Mouse (Mus musculus): ENCODE measurements around the gene Krtap24-1. TPM values are rescaled to one million over a fixed set of nuclear protein-coding genes. Genes with fewer than 3 reads are reported as not detected.

Gene Krtap24-1
- not detected in 2 replicates for total RNA-seq (2015; ENCODE audit: low replicate concordance)
- total RNA-seq (2017; ENCODE audit: low replicate concordance), result not detected in 2 replicates

DNA sequence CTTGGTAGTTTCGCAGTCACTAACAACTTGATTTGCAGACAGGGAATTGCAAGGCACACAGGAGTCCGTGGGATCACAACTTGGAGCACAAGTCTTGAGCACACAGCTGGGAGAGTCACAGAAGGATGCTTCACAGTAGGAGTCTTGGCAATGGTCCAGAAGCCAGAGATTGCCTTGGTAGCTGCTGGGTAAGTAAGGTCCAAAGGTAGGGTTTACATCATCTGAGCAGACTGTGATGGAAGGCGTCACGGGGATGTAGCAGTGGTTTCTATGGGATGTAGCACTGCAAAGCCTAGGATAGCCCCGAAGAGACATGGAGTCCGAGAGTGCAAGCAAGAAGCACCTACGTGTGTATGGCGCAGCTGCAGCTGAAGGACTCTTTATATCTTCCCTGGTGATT is at the start of gene Krtap24-1:
Gene Krtap24-1 (minus strand): TSS at position 358 of the 400 bp plus-strand sequence.
- ATAC-seq (replicated peaks; ENCODE audit: low FRiP score, poor library complexity, severe bottlenecking), result no peak

DNA sequence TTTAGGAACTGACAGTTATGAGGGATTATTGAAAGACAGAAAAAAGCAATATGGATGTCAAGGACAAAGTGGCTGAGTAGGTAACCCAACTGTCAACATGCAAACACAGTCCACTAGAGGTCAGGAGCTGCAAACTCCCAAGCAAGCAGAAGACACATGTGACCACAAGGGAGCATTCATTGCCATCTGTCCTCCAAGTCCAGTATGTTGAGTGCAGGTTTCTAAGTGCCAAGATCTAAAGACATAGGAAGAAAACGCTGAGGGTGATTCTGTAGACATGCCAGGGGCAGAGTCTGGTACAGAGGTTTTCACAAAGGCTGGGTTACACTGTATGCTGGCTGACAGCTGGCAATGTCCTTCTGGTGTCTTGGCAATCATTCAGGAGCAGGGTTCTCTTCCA is 45.3 kb upstream of the Krtap24-1 start:
- no peak for ATAC-seq (replicated peaks; ENCODE audit: low FRiP score, poor library complexity, severe bottlenecking)

DNA sequence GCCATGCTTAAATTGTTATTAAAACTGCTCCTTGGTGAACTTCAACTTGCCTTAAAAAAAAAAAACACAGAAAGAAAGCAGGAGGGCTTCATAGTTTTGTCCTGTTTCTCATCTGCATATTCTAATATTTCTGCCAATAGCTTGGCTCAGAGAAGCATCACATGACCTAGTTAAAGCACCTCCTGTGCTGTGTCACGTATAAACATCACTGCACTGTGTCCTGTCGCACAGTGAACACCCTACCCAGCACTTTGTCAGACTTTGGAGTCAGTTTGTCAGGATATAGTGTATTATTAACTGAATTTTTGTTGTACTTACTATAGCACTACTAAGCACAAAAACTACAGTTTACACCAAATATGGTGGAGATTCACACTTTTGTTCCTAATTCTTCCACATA is 39.9 kb upstream of the Krtap24-1 start:
- no peak for ATAC-seq (replicated peaks; ENCODE audit: low FRiP score, poor library complexity, severe bottlenecking)

DNA sequence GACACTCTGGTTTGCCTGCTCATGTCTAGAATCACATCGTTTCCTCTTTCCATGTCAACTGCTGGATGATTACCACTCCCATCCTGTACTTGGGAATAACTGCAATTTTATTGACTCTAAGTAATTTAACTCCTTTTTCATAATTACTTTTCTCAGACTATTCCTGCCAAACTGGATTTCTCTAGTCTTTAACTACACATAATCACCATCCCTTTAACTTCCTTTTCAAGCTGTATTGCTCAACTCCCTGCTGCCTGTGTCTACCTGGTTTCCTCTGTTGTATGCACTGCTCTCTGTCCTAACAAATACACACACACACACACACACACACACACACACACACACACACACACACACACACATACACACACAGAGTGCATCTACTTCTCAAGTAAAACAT is 39.0 kb upstream of the Krtap24-1 start:
- no peak for ATAC-seq (replicated peaks; ENCODE audit: low FRiP score, poor library complexity, severe bottlenecking)

DNA sequence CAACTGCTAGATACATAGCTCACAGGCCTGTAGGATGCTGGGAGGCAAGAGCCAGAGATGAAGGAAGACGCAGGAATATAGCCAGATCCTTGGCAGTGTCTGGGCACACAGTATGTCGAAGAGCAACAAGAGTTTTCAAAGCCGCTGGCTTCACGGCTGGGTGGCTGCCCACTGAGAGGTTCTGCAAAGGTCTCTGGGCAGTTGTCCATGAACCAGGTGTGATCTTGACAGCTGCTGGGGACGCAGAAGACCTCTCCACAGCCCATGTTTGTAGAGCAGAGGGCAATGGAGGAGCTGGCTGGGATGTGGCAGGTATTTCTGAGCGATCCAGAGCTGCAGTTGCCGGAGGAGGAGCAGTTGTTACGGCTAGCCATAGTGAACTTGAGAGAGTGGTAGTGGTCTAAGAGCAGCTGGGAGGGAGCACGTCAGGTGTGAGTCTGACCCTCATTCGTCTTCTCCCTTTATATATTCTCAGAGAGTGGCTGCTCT is 35.3 kb upstream of the Krtap24-1 start, which contains the start of gene Krtap26-1:
Gene Krtap26-1 (minus strand): TSS at position 439 of the 489 bp plus-strand sequence.
- no peak for ATAC-seq (replicated peaks; ENCODE audit: low FRiP score, poor library complexity, severe bottlenecking)

- no peak for ATAC-seq (replicated peaks; ENCODE audit: low FRiP score, poor library complexity, severe bottlenecking)
These were observed 34.5 kb upstream of the Krtap24-1 start for GRCm38 (mm10) chr16:88646366-88647111.

- ATAC-seq (replicated peaks; ENCODE audit: low FRiP score, poor library complexity, severe bottlenecking), result no peak
These were observed 28.0 kb upstream of the Krtap24-1 start for GRCm38 (mm10) chr16:88640053-88640452.

DNA sequence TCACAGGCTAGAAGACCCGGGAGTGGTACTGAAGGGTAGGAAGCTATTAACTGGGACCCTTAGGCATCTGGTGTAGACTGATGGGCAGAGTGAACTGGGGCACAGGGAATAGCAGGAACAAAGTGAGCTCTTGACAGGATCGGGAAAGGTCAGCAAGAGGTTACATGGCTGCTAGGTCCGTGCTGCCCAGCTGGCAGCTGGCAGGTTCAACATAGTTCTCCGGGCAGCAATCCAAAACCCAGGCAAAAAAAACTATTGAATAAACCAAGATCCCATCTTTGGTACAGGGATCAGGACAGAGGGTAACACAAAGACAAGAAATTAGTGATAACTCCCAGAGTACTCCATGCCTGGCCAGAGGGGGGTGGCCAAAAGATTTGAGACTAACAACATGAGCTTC is 23.1 kb upstream of the Krtap24-1 start:
- ATAC-seq (replicated peaks; ENCODE audit: low FRiP score, poor library complexity, severe bottlenecking), result no peak

DNA sequence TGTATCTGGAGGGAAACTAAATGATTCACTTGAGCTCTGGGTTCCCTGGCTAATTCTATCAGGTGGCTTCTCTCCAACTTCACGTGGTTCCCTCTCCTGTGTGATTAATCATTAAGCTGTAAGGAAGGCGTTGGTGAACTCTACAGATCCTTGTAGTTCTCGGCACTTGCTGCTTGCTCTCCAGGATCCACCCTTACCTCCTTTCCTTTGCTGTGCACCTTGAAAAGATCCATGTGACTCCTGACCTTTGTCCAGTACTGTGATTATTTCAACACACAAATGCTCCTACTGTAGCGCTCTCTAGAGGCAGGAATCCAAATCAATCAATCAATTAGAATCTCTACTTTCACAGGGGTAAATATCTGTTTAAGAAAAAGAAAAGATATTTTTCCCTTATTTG is 19.4 kb upstream of the Krtap24-1 start:
- ATAC-seq (replicated peaks; ENCODE audit: low FRiP score, poor library complexity, severe bottlenecking), result no peak

DNA sequence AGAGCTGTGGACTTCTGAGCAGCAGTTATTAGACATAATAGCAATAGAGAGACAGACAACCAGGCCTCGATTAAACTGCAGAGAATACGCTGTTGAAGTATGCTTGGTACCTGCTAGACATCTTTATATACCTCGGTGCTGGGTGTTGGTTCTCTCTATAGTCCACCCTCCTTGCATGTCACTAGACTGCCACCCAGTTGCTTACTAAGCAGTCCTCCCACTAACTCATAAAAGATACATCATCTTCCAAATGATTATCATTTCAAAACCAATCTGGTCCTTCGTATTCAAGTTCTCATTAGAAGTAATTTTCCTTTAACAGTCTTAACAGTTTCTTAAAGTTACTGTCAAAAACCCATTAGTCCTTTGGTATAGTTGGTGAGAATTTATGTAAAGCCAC is 15.5 kb upstream of the Krtap24-1 start, which contains the start of gene 2310079G19Rik:
Gene 2310079G19Rik (minus strand): TSS at position 101 of the 400 bp plus-strand sequence.
- ATAC-seq (replicated peaks; ENCODE audit: low FRiP score, poor library complexity, severe bottlenecking), result no peak

GRCm38 (mm10) chr16:88612712-88613111 is 633 bp upstream of the Krtap24-1 start:
- ATAC-seq (replicated peaks; ENCODE audit: low FRiP score, poor library complexity, severe bottlenecking), result no peak

DNA sequence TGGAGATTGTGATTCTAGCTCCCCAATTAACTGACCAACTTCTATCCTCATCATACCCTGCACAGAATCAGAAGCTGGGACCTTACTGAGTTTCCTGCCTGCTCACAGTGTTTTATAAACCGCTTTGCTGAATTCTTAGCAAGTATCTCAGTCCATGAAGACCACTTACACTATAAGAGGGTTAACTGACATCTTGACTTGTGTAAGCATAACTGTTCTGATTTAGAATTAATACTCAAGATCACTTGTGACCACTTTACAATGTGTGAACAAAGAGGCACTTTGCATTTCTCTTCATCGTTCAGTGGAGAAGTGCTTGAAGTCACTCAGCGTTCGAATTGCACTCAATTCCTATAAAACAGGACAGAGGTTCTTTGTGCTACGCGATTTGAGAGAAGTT is 7.5 kb downstream of the Krtap24-1 start:
- no peak for ATAC-seq (replicated peaks; ENCODE audit: low FRiP score, poor library complexity, severe bottlenecking)

- no peak for ATAC-seq (replicated peaks; ENCODE audit: low FRiP score, poor library complexity, severe bottlenecking)
These were observed 9.6 kb downstream of the Krtap24-1 start for GRCm38 (mm10) chr16:88602464-88602863.

- no peak for ATAC-seq (replicated peaks; ENCODE audit: low FRiP score, poor library complexity, severe bottlenecking)
These were observed 11.8 kb downstream of the Krtap24-1 start for GRCm38 (mm10) chr16:88600303-88600702.

- ATAC-seq (replicated peaks; ENCODE audit: low FRiP score, poor library complexity, severe bottlenecking), result no peak
These were observed 12.4 kb downstream of the Krtap24-1 start for GRCm38 (mm10) chr16:88599504-88600237.

DNA sequence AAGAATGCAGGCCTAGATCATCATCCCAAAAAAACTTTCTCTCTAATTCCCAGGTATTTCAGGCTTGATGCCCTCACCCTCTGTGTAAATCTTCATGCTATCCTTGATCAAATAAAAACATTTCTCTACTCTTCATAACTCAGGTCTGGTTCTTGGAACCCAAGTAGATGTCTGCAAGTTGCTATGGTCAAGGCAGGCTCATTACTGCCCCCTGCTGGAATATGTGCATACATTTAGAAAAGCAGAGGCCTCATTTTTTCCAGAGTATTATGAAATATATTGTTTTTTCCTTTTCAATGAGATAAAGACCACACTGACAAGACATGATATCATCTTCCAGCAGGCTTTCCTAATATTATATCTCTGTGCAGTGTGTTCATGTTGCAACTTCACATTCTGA is 19.3 kb downstream of the Krtap24-1 start:
- ATAC-seq (replicated peaks; ENCODE audit: low FRiP score, poor library complexity, severe bottlenecking), result no peak

DNA sequence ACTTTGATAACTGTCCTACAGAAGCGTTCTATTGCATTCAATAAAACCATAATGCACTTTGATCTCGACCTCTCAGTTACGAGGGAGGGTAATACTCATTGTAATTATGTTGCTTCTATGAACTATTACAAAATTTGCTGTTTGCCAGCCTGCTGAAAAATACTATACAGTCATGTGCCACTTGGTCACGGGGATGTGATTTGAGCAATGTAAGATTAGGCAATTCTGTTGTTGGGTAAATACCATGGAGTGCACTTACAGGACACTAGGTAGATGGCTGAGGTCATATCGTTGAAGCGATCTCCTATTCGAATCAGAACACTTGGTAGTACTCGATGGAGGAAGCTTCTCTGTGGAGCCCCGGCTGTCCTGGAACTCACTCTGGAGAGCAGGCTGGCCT is 28.7 kb downstream of the Krtap24-1 start:
- no peak for ATAC-seq (replicated peaks; ENCODE audit: low FRiP score, poor library complexity, severe bottlenecking)

- no peak for ATAC-seq (replicated peaks; ENCODE audit: low FRiP score, poor library complexity, severe bottlenecking)
These were observed 36.0 kb downstream of the Krtap24-1 start for GRCm38 (mm10) chr16:88575885-88576679.

DNA sequence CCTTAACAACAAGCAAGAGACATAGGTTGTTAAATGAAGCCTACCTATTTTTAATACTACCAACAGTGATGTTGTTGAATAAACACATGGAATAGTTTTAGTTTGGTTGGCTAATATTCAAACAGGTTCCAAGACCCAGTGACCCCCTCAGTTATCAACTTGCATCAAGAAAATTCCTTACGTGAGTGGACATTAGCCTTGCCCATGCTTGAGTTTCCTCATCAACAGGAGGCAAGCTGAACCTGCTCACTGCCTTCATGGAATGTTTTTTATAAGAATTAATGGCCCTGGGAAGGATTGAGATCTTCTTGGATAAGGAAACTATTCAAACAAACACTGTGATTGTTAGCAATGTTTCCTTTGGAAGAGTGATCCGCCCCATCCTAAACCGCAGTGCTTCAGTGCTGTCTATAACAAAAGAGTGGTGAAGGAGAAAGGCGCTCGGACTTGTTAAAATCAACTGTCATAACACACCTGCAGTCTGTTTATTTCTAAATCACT is 39.1 kb downstream of the Krtap24-1 start:
- ATAC-seq (replicated peaks; ENCODE audit: low FRiP score, poor library complexity, severe bottlenecking), result no peak

DNA sequence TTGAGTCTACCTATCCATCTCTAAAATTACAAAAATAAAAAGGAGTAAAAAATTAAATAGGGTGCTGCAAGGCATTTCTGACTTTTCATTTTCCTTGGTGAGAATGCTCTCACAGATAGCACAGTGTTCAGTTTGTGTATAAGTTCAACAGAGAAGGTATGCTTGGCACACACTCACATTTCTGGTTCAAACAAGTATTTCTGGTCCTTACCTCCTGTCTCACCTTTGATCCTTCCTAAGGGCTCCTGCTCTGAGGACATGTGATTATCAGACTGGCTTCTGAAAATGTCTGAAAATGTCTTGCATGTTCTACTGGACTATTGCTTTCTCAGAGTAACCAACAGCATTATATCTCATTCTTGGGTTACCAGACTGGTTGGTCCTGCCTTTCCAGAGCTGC is 41.9 kb downstream of the Krtap24-1 start:
- ATAC-seq (replicated peaks; ENCODE audit: low FRiP score, poor library complexity, severe bottlenecking), result no peak
